Mouse (Mus musculus): ENCODE data around the gene Kcnj14. TPM values are rescaled to one million over a fixed set of nuclear protein-coding genes. Genes with fewer than 3 reads are reported as not detected.

Kcnj14 gene
- 0.96 and 1.2 TPM in 2 replicates for polyA plus RNA-seq (2012; rRNA removed)

GRCm38 (mm10) chr7:45824598-45824997 is at the start of gene Kcnj14:
TSS of gene Kcnj14 (minus strand) at chr7:45824782.

DNA sequence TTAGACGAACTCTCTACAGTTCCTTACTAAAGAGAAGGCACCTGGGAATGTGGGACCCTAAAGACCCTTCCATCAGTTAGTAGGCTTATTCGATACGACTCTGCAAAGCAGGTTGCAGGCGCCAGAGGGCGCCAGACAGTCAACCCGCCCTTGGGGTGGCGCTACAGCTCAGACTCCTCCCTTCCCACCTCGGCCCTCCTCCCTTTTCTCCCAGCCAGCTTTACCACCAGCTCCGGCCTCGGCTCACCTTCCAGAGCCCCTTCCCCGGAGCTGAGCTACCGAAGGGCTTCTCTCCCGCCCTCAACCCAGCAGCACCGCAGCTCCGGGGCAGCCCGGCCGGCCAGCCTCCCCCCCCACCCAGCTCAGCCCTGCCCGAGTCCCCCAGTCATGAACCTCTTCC is 48.0 kb upstream of the Kcnj14 start, which contains the start of gene Kdelr1:
TSS of gene Kdelr1 (plus strand) at position 149 of the 400 bp plus-strand sequence.

GRCm38 (mm10) chr7:45830427-45831127 is 6.0 kb upstream of the Kcnj14 start, which contains the start of gene Grwd1:
TSS of gene Grwd1 (minus strand) at chr7:45830944.

GRCm38 (mm10) chr7:45813787-45814779 is 10.5 kb downstream of the Kcnj14 start, which contains the start of gene Cyth2:
TSS of gene Cyth2 (minus strand) at chr7:45814581.

GRCm38 (mm10) chr7:45784524-45785372 is 39.8 kb downstream of the Kcnj14 start, which contains the start of gene Sult2b1:
TSS of gene Sult2b1 (minus strand) at chr7:45784669.

DNA sequence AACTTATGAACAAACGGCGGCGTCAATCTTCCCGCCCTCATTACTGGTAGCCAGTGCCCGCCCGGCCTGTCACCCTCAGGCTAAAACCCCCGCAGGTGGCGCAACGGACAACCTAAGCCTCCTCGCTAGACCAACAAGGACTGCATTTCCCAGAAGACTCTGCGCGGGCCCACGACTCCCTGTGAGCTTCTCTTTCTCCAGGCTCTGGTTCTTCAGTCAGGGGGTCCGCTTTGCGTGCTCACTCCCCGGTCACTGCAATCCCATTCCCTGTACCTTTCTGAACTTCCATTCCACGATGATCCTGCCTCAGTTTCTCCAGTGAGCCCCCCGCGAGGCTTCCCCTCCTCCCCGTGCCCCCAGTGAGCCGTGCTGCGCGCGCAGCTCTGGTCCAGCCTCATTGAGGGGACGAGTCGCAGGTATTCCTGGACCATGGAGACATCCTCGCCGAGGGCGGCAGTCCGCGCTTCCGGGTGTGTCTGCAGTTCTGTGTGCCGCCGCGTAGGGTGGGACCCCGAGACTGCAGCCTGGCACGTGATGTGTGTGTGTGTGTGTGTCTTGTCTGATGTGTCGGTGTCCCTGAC is 41.0 kb downstream of the Kcnj14 start, which contains the start of gene Lmtk3:
TSS of gene Lmtk3 (plus strand) at position 228 of the 581 bp plus-strand sequence.

Other genes starting within 250 kb of the Kcnj14 start
- gene Fgf21, start 209.3 kb downstream of the Kcnj14 start, polyA plus RNA-seq (2012; rRNA removed): 0.21 and 0.23 TPM in 2 replicates
- gene Fut1, start 207.5 kb downstream of the Kcnj14 start, polyA plus RNA-seq (2012; rRNA removed): 0.13 and 0.14 TPM in 2 replicates
- 0.38 and 0.40 TPM in 2 replicates for gene Izumo1, start 203.0 kb downstream of the Kcnj14 start, polyA plus RNA-seq (2012; rRNA removed)
- 34.6 and 43.6 TPM in 2 replicates for gene Rasip1, start 197.3 kb downstream of the Kcnj14 start, polyA plus RNA-seq (2012; rRNA removed)
- gene Mamstr, start 184.8 kb downstream of the Kcnj14 start, polyA plus RNA-seq (2012; rRNA removed): 9.0 and 9.6 TPM in 2 replicates
- gene Fut2, start 158.4 kb downstream of the Kcnj14 start, polyA plus RNA-seq (2012; rRNA removed): 8.6 and 9.1 TPM in 2 replicates
- gene Ntn5, start 140.8 kb downstream of the Kcnj14 start, polyA plus RNA-seq (2012; rRNA removed): 1.6 and 2.1 TPM in 2 replicates
- 0.73 and 0.98 TPM in 2 replicates for gene Sec1, start 130.4 kb downstream of the Kcnj14 start, polyA plus RNA-seq (2012; rRNA removed)
- gene Car11, start 124.9 kb downstream of the Kcnj14 start, polyA plus RNA-seq (2012; rRNA removed): 18.0 and 20.0 TPM in 2 replicates
- 92.6 and 115 TPM in 2 replicates for gene Dbp, start 119.7 kb downstream of the Kcnj14 start, polyA plus RNA-seq (2012; rRNA removed)
- 1,751 and 1,782 TPM in 2 replicates for gene Rpl18, start 109.3 kb downstream of the Kcnj14 start, polyA plus RNA-seq (2012; rRNA removed)
- gene Sphk2, start 106.8 kb downstream of the Kcnj14 start, polyA plus RNA-seq (2012; rRNA removed): 88.6 and 89.2 TPM in 2 replicates
- 1.4 and 2.3 TPM in 2 replicates for gene Fam83e, start 103.6 kb downstream of the Kcnj14 start, polyA plus RNA-seq (2012; rRNA removed)
- not detected in 2 replicates for gene Spaca4, start 99.0 kb downstream of the Kcnj14 start, polyA plus RNA-seq (2012; rRNA removed)
- gene Lmtk3, start 41.0 kb downstream of the Kcnj14 start, polyA plus RNA-seq (2012; rRNA removed): 14.7 and 15.5 TPM in 2 replicates
- 1.00 and 1.4 TPM in 2 replicates for gene Sult2b1, start 40.1 kb downstream of the Kcnj14 start, polyA plus RNA-seq (2012; rRNA removed)
- 53.4 and 103 TPM in 2 replicates for gene Cyth2, start 10.2 kb downstream of the Kcnj14 start, polyA plus RNA-seq (2012; rRNA removed)
- gene Grwd1, start 6.2 kb upstream of the Kcnj14 start, polyA plus RNA-seq (2012; rRNA removed): 38.0 and 40.6 TPM in 2 replicates
- gene Kdelr1, start 48.0 kb upstream of the Kcnj14 start, polyA plus RNA-seq (2012; rRNA removed): 330 and 392 TPM in 2 replicates
- gene Grin2d, start 53.6 kb upstream of the Kcnj14 start, polyA plus RNA-seq (2012; rRNA removed): 4.1 and 7.2 TPM in 2 replicates
- 0.87 and 1.5 TPM in 2 replicates for gene Syngr4, start 71.9 kb upstream of the Kcnj14 start, polyA plus RNA-seq (2012; rRNA removed)
- 50.4 and 51.3 TPM in 2 replicates for gene Tmem143, start 72.2 kb upstream of the Kcnj14 start, polyA plus RNA-seq (2012; rRNA removed)
- gene Emp3, start 96.6 kb upstream of the Kcnj14 start, polyA plus RNA-seq (2012; rRNA removed): 491 and 520 TPM in 2 replicates
- gene Ccdc114, start 99.3 kb upstream of the Kcnj14 start, polyA plus RNA-seq (2012; rRNA removed): 19.9 and 20.0 TPM in 2 replicates
- 1.4 and 1.8 TPM in 2 replicates for gene Abcc6, start 205.5 kb upstream of the Kcnj14 start, polyA plus RNA-seq (2012; rRNA removed)
- gene Nomo1, start 208.9 kb upstream of the Kcnj14 start, polyA plus RNA-seq (2012; rRNA removed): 39.9 and 46.6 TPM in 2 replicates